Mouse (Mus musculus) embryonic stem cell, embryonic (primary cell): ENCODE results near the gene Cfap77.

Source experiments
- CTCF ChIA-PET, 4 experiments: fragments of 300-600 bp in 2 of 4; fragments of 350-600 bp in 2 of 4; sonication (Branson Sonifier 250); formaldehyde crosslinking; loops; one replicate each; lab custom pipeline; 2022; ENCODE audit warnings: inconsistent platforms in 2 of 4; lab: Charles Lee
- POLR2A ChIA-PET, 4 experiments: fragments of 300-600 bp in 2 of 4; fragments of 350-600 bp in 2 of 4; sonication (Branson Sonifier 250); formaldehyde crosslinking; loops; one replicate each; lab custom pipeline; 2022; ENCODE audit warnings: antibody characterized with exemption in 4 of 4, inconsistent platforms in 1 of 4; lab: Charles Lee

Cfap77 gene

GRCm38 (mm10) chr2:28952981-28953380 is 101.9 kb downstream of the Cfap77 start:
- CTCF ChIA-PET = interaction anchor here in 2 of 4 experiments (0.6 to 1.0 kb wide), 2 partner anchors 100 to 331 kb away, joined by 3 read pairs; no protein-coding TSS in a partner anchor
- POLR2A ChIA-PET = interaction anchor here in 3 of 4 experiments (0.5 to 1.4 kb wide), 3 partner anchors 12 to 60 kb away, joined by 3 to 4 read pairs (median 3); no protein-coding TSS in a partner anchor

- CTCF ChIA-PET = interaction anchor here in 1 of 4 experiments (0.6 kb wide), 1 partner anchor 623 kb away, joined by 4 read pairs; no protein-coding TSS in a partner anchor
Measured at GRCm38 (mm10) chr2:28946312-28946711, 108.6 kb downstream of the Cfap77 start.

GRCm38 (mm10) chr2:28945388-28945787 is 109.5 kb downstream of the Cfap77 start:
- CTCF ChIA-PET = interaction anchor here in 2 of 4 experiments (0.9 to 1.3 kb wide), 2 partner anchors 21 to 29 kb away, joined by 3 to 4 read pairs; no protein-coding TSS in a partner anchor
- POLR2A ChIA-PET = interaction anchor here in 2 of 4 experiments (1.1 to 1.3 kb wide), 2 partner anchors 15 to 29 kb away, joined by 3 to 4 read pairs; no protein-coding TSS in a partner anchor

More at GRCm38 (mm10) chr2:28946312-28946711, 108.6 kb downstream of the Cfap77 start:
- POLR2A ChIA-PET = interaction anchor here in 1 of 4 experiments (1.9 kb wide), 1 partner anchor 15 kb away, joined by 6 read pairs; no protein-coding TSS in a partner anchor

GRCm38 (mm10) chr2:28943666-28944516 is 111.0 kb downstream of the Cfap77 start:
- ChIA-PET CTCF (interaction anchor here in 2 of 4 experiments (0.6 to 1.3 kb wide), 4 partner anchors 13 to 594 kb away, joined by 3 to 4 read pairs (median 4); no protein-coding TSS in a partner anchor), POLR2A (interaction anchor here (0.6 to 1.3 kb wide), 7 partner anchors 11 to 611 kb away, joined by 3 to 5 read pairs (median 4); no protein-coding TSS in a partner anchor)

GRCm38 (mm10) chr2:28938997-28939396 is 115.9 kb downstream of the Cfap77 start:
- POLR2A ChIA-PET = interaction anchor here (0.6 to 2.7 kb wide), 15 partner anchors 8 to 562 kb away, joined by 3 to 14 read pairs (median 3); no protein-coding TSS in a partner anchor
- CTCF ChIA-PET = interaction anchor here (0.5 to 1.8 kb wide), 12 partner anchors 8 to 1747 kb away, joined by 3 to 9 read pairs (median 4); partner anchors contain the start of gene Gfi1b (in 1 of the 4)

GRCm38 (mm10) chr2:28930571-28930970 is 124.3 kb downstream of the Cfap77 start:
- ChIA-PET CTCF (interaction anchor here (0.5 to 5.3 kb wide), 42 partner anchors 9 to 308 kb away, joined by 3 to 63 read pairs (median 4); partner anchors contain the start of genes Barhl1 (in 1 of the 4) and Gfi1b (in 1 of the 4)), POLR2A (interaction anchor here in 2 of 4 experiments (0.7 to 2.1 kb wide), 10 partner anchors 9 to 347 kb away, joined by 3 to 5 read pairs (median 4); partner anchors contain the start of genes Gtf3c5 (in 1 of the 2) and Ttf1 (in 1 of the 2))

- ChIA-PET POLR2A (interaction anchor here in 3 of 4 experiments (0.5 to 1.8 kb wide), 8 partner anchors 15 to 824 kb away, joined by 3 to 11 read pairs (median 3); no protein-coding TSS in a partner anchor), CTCF (interaction anchor here (0.6 to 2.6 kb wide), 85 partner anchors 9 to 682 kb away, joined by 3 to 43 read pairs (median 4); partner anchors contain the start of gene Cfap77 (in 2 of the 4))
Measured at GRCm38 (mm10) chr2:28923912-28924311, 131.0 kb downstream of the Cfap77 start.

GRCm38 (mm10) chr2:28919001-28919400 is 135.9 kb downstream of the Cfap77 start:
- POLR2A ChIA-PET = no interaction called here

GRCm38 (mm10) chr2:28917518-28918361 is 137.1 kb downstream of the Cfap77 start:
- CTCF ChIA-PET = interaction anchor here (0.6 to 3.2 kb wide), 14 partner anchors 13 to 403 kb away, joined by 3 to 13 read pairs (median 3); partner anchors contain the start of gene Gtf3c5 (in 1 of the 4)
- POLR2A ChIA-PET = interaction anchor here in 3 of 4 experiments (0.6 to 1.8 kb wide), 7 partner anchors 9 to 438 kb away, joined by 3 to 4 read pairs (median 3); no protein-coding TSS in a partner anchor

More at GRCm38 (mm10) chr2:28919001-28919400, 135.9 kb downstream of the Cfap77 start:
- CTCF ChIA-PET = interaction anchor here in 2 of 4 experiments (1.0 to 1.4 kb wide), 3 partner anchors 12 to 336 kb away, joined by 3 read pairs; partner anchors contain the start of gene Gtf3c5 (in 1 of the 2)

- ChIA-PET CTCF (interaction anchor here in 3 of 4 experiments (0.6 to 3.2 kb wide), 6 partner anchors 14 to 136 kb away, joined by 3 to 13 read pairs (median 4); no protein-coding TSS in a partner anchor), POLR2A (interaction anchor here in 2 of 4 experiments (0.6 to 1.8 kb wide), 6 partner anchors 8 to 439 kb away, joined by 3 to 4 read pairs (median 4); partner anchors contain the start of gene Ttf1 (in 1 of the 2))
Measured at GRCm38 (mm10) chr2:28917156-28917517, 137.7 kb downstream of the Cfap77 start.

- ChIA-PET POLR2A (interaction anchor here (0.6 to 1.8 kb wide), 14 partner anchors 10 to 793 kb away, joined by 3 to 9 read pairs (median 4); partner anchors contain the start of genes Ddx31 (in 2 of the 4), Gtf3c4 (in 2 of the 4) and Ttf1 (in 2 of the 4)), CTCF (interaction anchor here in 3 of 4 experiments (0.6 to 3.2 kb wide), 12 partner anchors 14 to 452 kb away, joined by 3 to 13 read pairs (median 4); no protein-coding TSS in a partner anchor)
Measured at GRCm38 (mm10) chr2:28916513-28916865, 138.4 kb downstream of the Cfap77 start, which contains the start of gene Barhl1. Gene Barhl1, minus strand, starts transcription at chr2:28916668.

GRCm38 (mm10) chr2:28915768-28916512 is 138.9 kb downstream of the Cfap77 start:
- POLR2A ChIA-PET = interaction anchor here (0.6 to 1.6 kb wide), 21 partner anchors 9 to 793 kb away, joined by 3 to 9 read pairs (median 4); partner anchors contain the start of genes Ddx31 (in 3 of the 4), Gtf3c4 (in 3 of the 4) and Ttf1 (in 2 of the 4)
- CTCF ChIA-PET = interaction anchor here (0.6 to 3.2 kb wide), 15 partner anchors 15 to 775 kb away, joined by 3 to 13 read pairs (median 4); partner anchors contain the start of gene Ntng2 (in 1 of the 4)

GRCm38 (mm10) chr2:28915104-28915738 is 139.6 kb downstream of the Cfap77 start:
- POLR2A ChIA-PET = interaction anchor here in 1 of 4 experiments (0.7 to 1.6 kb wide), 6 partner anchors 9 to 131 kb away, joined by 3 to 5 read pairs (median 3); partner anchors contain the start of genes Ddx31 and Gtf3c4

GRCm38 (mm10) chr2:28914121-28914520 is 140.7 kb downstream of the Cfap77 start:
- ChIA-PET POLR2A (interaction anchor here in 2 of 4 experiments (0.6 to 1.6 kb wide), 3 partner anchors 74 to 146 kb away, joined by 3 to 4 read pairs (median 3); partner anchors contain the start of genes Ddx31 (in 1 of the 2), Gtf3c4 (in 1 of the 2) and Ttf1 (in 1 of the 2)), CTCF (interaction anchor here in 3 of 4 experiments (0.6 to 1.8 kb wide), 7 partner anchors 10 to 260 kb away, joined by 3 to 9 read pairs (median 3); no protein-coding TSS in a partner anchor)

More at GRCm38 (mm10) chr2:28915104-28915738, 139.6 kb downstream of the Cfap77 start:
- CTCF ChIA-PET = interaction anchor here in 3 of 4 experiments (0.6 to 1.8 kb wide), 7 partner anchors 9 to 160 kb away, joined by 3 to 10 read pairs (median 7); no protein-coding TSS in a partner anchor

GRCm38 (mm10) chr2:28912961-28913360 is 141.9 kb downstream of the Cfap77 start:
- CTCF ChIA-PET = interaction anchor here (0.6 to 1.9 kb wide), 6 partner anchors 11 to 277 kb away, joined by 3 to 6 read pairs (median 4); no protein-coding TSS in a partner anchor
- POLR2A ChIA-PET = no interaction called here
